Mouse (Mus musculus): ENCODE data around the gene Gpr18. TPM values are rescaled to one million over a fixed set of nuclear protein-coding genes. Genes with fewer than 3 reads are reported as not detected.

Gene Gpr18
- polyA plus RNA-seq, 1 experiment from 2014 or later: 0.32 TPM

DNA sequence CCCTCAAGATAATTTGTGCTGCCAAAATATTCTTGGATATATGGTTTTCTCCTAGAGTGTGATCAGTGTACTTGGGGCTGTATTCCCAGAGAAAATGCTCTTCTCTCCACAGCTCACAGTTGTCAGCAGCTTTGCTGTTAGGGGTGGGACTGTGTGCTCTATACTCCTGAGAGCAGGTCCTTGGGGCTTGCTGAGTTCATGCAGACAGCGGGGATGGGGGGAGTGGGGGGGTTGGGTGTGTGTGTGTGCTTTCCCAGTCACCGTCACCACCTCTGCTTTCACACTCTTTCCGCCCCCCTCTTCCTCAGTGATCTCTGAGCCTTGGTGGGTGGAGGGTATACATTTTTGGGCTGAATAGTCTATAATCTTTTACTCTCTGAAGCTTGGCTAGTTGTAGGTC is 16.5 kb downstream of the Gpr18 start:
- no peak overlapping the region for H3K4me2 ChIP-seq (ENCODE audit: low read depth, low read length)
- no peaks in the 10 kb centered on the region for H3K27me3 ChIP-seq (ENCODE audit: control insufficient read depth, insufficient read depth, low read length)
- 78% methylated on average over 3 of the region's 3 CpGs for WGBS
- H3K9me3 ChIP-seq (replicated peaks; ENCODE audit: control insufficient read depth, low read length): no peaks in the 10 kb centered on the region
- H3K4me1 ChIP-seq (ENCODE audit: control insufficient read depth, insufficient read depth, low read length): no peaks in the 10 kb centered on the region
- DNase-seq (ENCODE audit: low spot score) (no peak), ATAC-seq (replicated peaks; ENCODE audit: insufficient number of reproducible peaks, low FRiP score, low TSS enrichment, low read depth) (no peak)
- no peak overlapping the region for H3K27ac ChIP-seq (replicated peaks; ENCODE audit: low read depth, low read length)
- H3K4me3 ChIP-seq (ENCODE audit: low read depth, low read length): no peak overlapping the region
- no peaks in the 10 kb centered on the region for H3K36me3 ChIP-seq (replicated peaks; ENCODE audit: control insufficient read depth, insufficient read depth, low read depth, low read length)
- no peak overlapping the region for H3K9ac ChIP-seq (replicated peaks; ENCODE audit: low read length)

GRCm38 (mm10) chr14:121898509-121898908 is 17.1 kb downstream of the Gpr18 start:
- ATAC-seq (replicated peaks; ENCODE audit: insufficient number of reproducible peaks, low FRiP score, low TSS enrichment, low read depth) (no peak), DNase-seq (ENCODE audit: low spot score) (no peak)
- Histone ChIP-seq H3K9me3 (replicated peaks; ENCODE audit: control insufficient read depth, low read length) (no peaks in the 10 kb centered on the region), H3K4me3 (ENCODE audit: low read depth, low read length) (no peak overlapping the region), H3K36me3 (replicated peaks; ENCODE audit: control insufficient read depth, insufficient read depth, low read depth, low read length) (no peaks in the 10 kb centered on the region), H3K27ac (replicated peaks; ENCODE audit: low read depth, low read length) (no peak overlapping the region), H3K9ac (replicated peaks; ENCODE audit: low read length) (no peak overlapping the region), H3K4me2 (ENCODE audit: low read depth, low read length) (no peak overlapping the region), H3K4me1 (ENCODE audit: control insufficient read depth, insufficient read depth, low read length) (no peaks in the 10 kb centered on the region), H3K27me3 (ENCODE audit: control insufficient read depth, insufficient read depth, low read length) (no peaks in the 10 kb centered on the region)
- WGBS: 90% methylated on average over 11 of the region's 11 CpGs

GRCm38 (mm10) chr14:121897773-121898172 is 17.8 kb downstream of the Gpr18 start:
- WGBS: 87% methylated on average over 2 of the region's 2 CpGs
- Histone ChIP-seq H3K27ac (replicated peaks; ENCODE audit: low read depth, low read length) (no peak overlapping the region), H3K9me3 (replicated peaks; ENCODE audit: control insufficient read depth, low read length) (no peaks in the 10 kb centered on the region), H3K4me3 (ENCODE audit: low read depth, low read length) (no peak overlapping the region), H3K4me1 (ENCODE audit: control insufficient read depth, insufficient read depth, low read length) (no peaks in the 10 kb centered on the region), H3K4me2 (ENCODE audit: low read depth, low read length) (no peak overlapping the region), H3K36me3 (replicated peaks; ENCODE audit: control insufficient read depth, insufficient read depth, low read depth, low read length) (no peaks in the 10 kb centered on the region), H3K27me3 (ENCODE audit: control insufficient read depth, insufficient read depth, low read length) (no peaks in the 10 kb centered on the region), H3K9ac (replicated peaks; ENCODE audit: low read length) (no peak overlapping the region)
- DNase-seq (ENCODE audit: low spot score): no peak
- ATAC-seq (replicated peaks; ENCODE audit: insufficient number of reproducible peaks, low FRiP score, low TSS enrichment, low read depth): no peak

- Histone ChIP-seq H3K27ac (replicated peaks; ENCODE audit: low read depth, low read length) (no peak overlapping the region), H3K27me3 (ENCODE audit: control insufficient read depth, insufficient read depth, low read length) (no peaks in the 10 kb centered on the region)
Measured at GRCm38 (mm10) chr14:121896126-121897090, 19.2 kb downstream of the Gpr18 start.

DNA sequence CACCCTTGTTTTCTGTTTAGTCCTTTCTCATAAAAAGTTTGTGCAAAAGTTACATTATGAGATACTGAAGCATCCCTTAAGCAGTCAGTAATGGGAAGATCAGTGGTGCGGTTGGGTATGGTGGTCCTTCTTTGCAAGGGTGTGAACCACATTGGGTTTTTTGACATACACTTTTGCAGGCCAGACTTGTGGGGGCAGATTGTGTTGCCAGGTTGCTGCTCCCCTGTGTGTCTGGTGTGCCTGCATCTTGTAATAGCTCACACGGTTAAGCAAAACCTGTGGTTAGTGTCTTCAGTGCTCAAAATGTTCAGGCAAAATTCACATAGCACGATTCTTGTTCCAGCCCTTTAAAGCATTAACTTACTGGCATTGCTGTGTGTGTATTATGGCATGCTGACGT is 20.3 kb downstream of the Gpr18 start:
- Histone ChIP-seq H3K9me3 (replicated peaks; ENCODE audit: control insufficient read depth, low read length) (no peaks in the 10 kb centered on the region), H3K4me1 (ENCODE audit: control insufficient read depth, insufficient read depth, low read length) (no peaks in the 10 kb centered on the region), H3K9ac (replicated peaks; ENCODE audit: low read length) (no peak overlapping the region), H3K4me3 (ENCODE audit: low read depth, low read length) (no peak overlapping the region), H3K27me3 (ENCODE audit: control insufficient read depth, insufficient read depth, low read length) (no peaks in the 10 kb centered on the region), H3K4me2 (ENCODE audit: low read depth, low read length) (no peak overlapping the region), H3K27ac (replicated peaks; ENCODE audit: low read depth, low read length) (no peak overlapping the region), H3K36me3 (replicated peaks; ENCODE audit: control insufficient read depth, insufficient read depth, low read depth, low read length) (no peaks in the 10 kb centered on the region)
- ATAC-seq (replicated peaks; ENCODE audit: insufficient number of reproducible peaks, low FRiP score, low TSS enrichment, low read depth): no peak
- DNase-seq (ENCODE audit: low spot score): no peak
- WGBS: 90% methylated on average over 4 of the region's 4 CpGs

More at GRCm38 (mm10) chr14:121896126-121897090, 19.2 kb downstream of the Gpr18 start:
- WGBS: 69% methylated on average over 6 of the region's 6 CpGs
- DNase-seq (ENCODE audit: low spot score) (no peak), ATAC-seq (replicated peaks; ENCODE audit: insufficient number of reproducible peaks, low FRiP score, low TSS enrichment, low read depth) (no peak)
- Histone ChIP-seq H3K4me3 (ENCODE audit: low read depth, low read length) (no peak overlapping the region), H3K9ac (replicated peaks; ENCODE audit: low read length) (no peak overlapping the region), H3K36me3 (replicated peaks; ENCODE audit: control insufficient read depth, insufficient read depth, low read depth, low read length) (no peaks in the 10 kb centered on the region), H3K4me1 (ENCODE audit: control insufficient read depth, insufficient read depth, low read length) (no peaks in the 10 kb centered on the region), H3K9me3 (replicated peaks; ENCODE audit: control insufficient read depth, low read length) (no peaks in the 10 kb centered on the region), H3K4me2 (ENCODE audit: low read depth, low read length) (no peak overlapping the region)

DNA sequence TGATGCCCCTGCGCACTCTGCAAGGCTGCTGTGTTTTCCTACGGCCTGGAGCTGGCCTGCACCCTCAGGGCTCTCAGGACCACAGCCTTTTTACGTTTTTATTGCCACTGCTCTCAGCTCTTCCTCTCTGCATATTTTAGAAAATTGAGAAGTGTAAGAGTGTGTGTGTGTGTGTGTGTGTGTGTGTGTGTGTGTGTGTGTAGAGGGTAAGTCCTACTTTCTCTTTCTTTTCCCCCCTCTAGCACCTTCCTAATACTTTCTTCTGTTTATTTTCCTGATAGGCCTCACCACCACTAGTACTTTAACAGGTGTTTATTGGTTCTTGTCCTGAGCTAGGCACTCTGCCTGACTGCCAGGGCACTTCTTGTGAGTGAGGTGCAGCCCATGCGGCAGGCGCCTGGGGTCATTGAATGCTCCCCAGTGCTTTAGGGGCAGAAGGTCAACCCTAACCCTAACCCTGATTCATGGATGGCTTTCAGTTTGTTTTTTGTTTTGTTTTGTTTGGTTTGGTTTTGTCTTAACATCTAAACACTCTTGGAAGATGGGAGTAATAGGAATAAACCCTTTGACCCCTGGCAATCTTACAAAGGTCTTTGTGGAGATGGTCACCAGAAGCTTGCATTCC is 21.0 kb downstream of the Gpr18 start:
- no peak overlapping the region for H3K4me3 ChIP-seq (ENCODE audit: low read depth, low read length)
- no peaks in the 10 kb centered on the region for H3K4me1 ChIP-seq (ENCODE audit: control insufficient read depth, insufficient read depth, low read length)
- WGBS: 69% methylated on average over 5 of the region's 5 CpGs
- H3K9me3 ChIP-seq (replicated peaks; ENCODE audit: control insufficient read depth, low read length): no peaks in the 10 kb centered on the region
- DNase-seq (ENCODE audit: low spot score): no peak
- H3K27ac ChIP-seq (replicated peaks; ENCODE audit: low read depth, low read length): no peak overlapping the region
- ATAC-seq (replicated peaks; ENCODE audit: insufficient number of reproducible peaks, low FRiP score, low TSS enrichment, low read depth): no peak
- H3K36me3 ChIP-seq (replicated peaks; ENCODE audit: control insufficient read depth, insufficient read depth, low read depth, low read length): no peaks in the 10 kb centered on the region
- H3K9ac ChIP-seq (replicated peaks; ENCODE audit: low read length): no peak overlapping the region
- no peaks in the 10 kb centered on the region for H3K27me3 ChIP-seq (ENCODE audit: control insufficient read depth, insufficient read depth, low read length)
- H3K4me2 ChIP-seq (ENCODE audit: low read depth, low read length): no peak overlapping the region

GRCm38 (mm10) chr14:121893747-121894146 is 21.8 kb downstream of the Gpr18 start:
- Histone ChIP-seq H3K36me3 (replicated peaks; ENCODE audit: control insufficient read depth, insufficient read depth, low read depth, low read length) (no peaks in the 10 kb centered on the region), H3K27me3 (ENCODE audit: control insufficient read depth, insufficient read depth, low read length) (no peaks in the 10 kb centered on the region), H3K4me3 (ENCODE audit: low read depth, low read length) (no peak overlapping the region), H3K27ac (replicated peaks; ENCODE audit: low read depth, low read length) (no peak overlapping the region), H3K4me2 (ENCODE audit: low read depth, low read length) (no peak overlapping the region), H3K9me3 (replicated peaks; ENCODE audit: control insufficient read depth, low read length) (no peaks in the 10 kb centered on the region), H3K9ac (replicated peaks; ENCODE audit: low read length) (no peak overlapping the region), H3K4me1 (ENCODE audit: control insufficient read depth, insufficient read depth, low read length) (no peaks in the 10 kb centered on the region)
- 90% methylated on average over 6 of the region's 6 CpGs for WGBS
- ATAC-seq (replicated peaks; ENCODE audit: insufficient number of reproducible peaks, low FRiP score, low TSS enrichment, low read depth) (no peak), DNase-seq (ENCODE audit: low spot score) (no peak)

GRCm38 (mm10) chr14:121884150-121884797 is 31.3 kb downstream of the Gpr18 start:
- Histone ChIP-seq H3K4me3 (ENCODE audit: low read depth, low read length) (no peak overlapping the region), H3K4me1 (ENCODE audit: control insufficient read depth, insufficient read depth, low read length) (no peaks in the 10 kb centered on the region), H3K27me3 (ENCODE audit: control insufficient read depth, insufficient read depth, low read length) (no peaks in the 10 kb centered on the region), H3K27ac (replicated peaks; ENCODE audit: low read depth, low read length) (no peak overlapping the region), H3K4me2 (ENCODE audit: low read depth, low read length) (no peak overlapping the region), H3K9ac (replicated peaks; ENCODE audit: low read length) (no peak overlapping the region), H3K9me3 (replicated peaks; ENCODE audit: control insufficient read depth, low read length) (no peaks in the 10 kb centered on the region), H3K36me3 (replicated peaks; ENCODE audit: control insufficient read depth, insufficient read depth, low read depth, low read length) (no peaks in the 10 kb centered on the region)
- DNase-seq (ENCODE audit: low spot score): no peak
- 72% methylated on average over 6 of the region's 6 CpGs for WGBS
- ATAC-seq (replicated peaks; ENCODE audit: insufficient number of reproducible peaks, low FRiP score, low TSS enrichment, low read depth): no peak

Measured in embryonic facial prominence, embryonic 11.5 days (tissue).